ENCODE assay signal across 8 mouse cellular contexts in the genomic region with DNA sequence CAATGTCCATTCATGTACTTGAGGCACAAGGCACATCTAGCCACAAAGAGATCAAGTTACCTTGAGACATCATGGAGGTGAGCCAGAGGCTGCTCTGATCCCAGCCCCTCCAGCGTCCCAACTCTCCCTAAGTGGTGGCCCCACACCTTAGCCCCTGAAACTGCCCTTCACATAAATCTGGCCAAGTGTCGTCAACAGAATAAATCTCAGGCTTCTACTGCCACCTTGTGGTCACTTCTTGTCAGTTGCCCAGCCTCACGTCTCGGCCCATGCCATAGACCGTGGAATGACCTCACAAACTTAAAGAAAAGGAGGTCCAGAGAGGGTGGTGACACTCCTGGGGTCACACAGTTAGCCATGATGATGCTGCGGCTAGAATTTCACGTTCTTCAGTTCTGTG.
A peak's percentile ranks its signal among the peaks of the same experiment; 100 is the strongest.
DNase-seq lines count a peak whose midpoint lies in the region; ATAC-seq and TF ChIP-seq lines count a peak whose summit lies in the region.

No protein-coding gene starts in this region.

- no peak for TF ChIP-seq POLR2A in limb, embryonic 14.5 days (IDR thresholded peaks at IDR 0.05; ENCODE audit: borderline replicate concordance, extremely low read depth, insufficient read depth, insufficient read length)
- TF ChIP-seq POLR2A in testis, adult 2 months (IDR thresholded peaks at IDR 0.05; ENCODE audit: control insufficient read depth, low read depth, low read length) = no peak

- H3K4me1 ChIP-seq in kidney, embryonic 15.5 days = 0 out of 2 replicates have a peak, but pooled peaks cover 2% of the 10 kb centered on the region
- no peaks in the 10 kb centered on the region for H3K4me1 ChIP-seq in limb, embryonic 14.5 days (ENCODE audit: control insufficient read depth, insufficient read depth, low read length)
- peaks cover 3% of the 10 kb centered on the region for H3K4me1 ChIP-seq in testis, adult 2 months (ENCODE audit: control insufficient read depth, insufficient read depth, low read length)

- WGBS in kidney, embryonic 15.5 days = 9% methylated on average over 7 of the region's 7 CpGs
- WGBS in limb, embryonic 14.5 days = 6% methylated on average over 7 of the region's 7 CpGs

- H3K9me3 ChIP-seq in kidney, embryonic 15.5 days (replicated peaks) = no peaks in the 10 kb centered on the region
- no peaks in the 10 kb centered on the region for H3K9me3 ChIP-seq in limb, embryonic 14.5 days (ENCODE audit: control insufficient read depth, low read length)

- no peak overlapping the region for H3K4me2 ChIP-seq in kidney, embryonic 15.5 days
- H3K4me2 ChIP-seq in limb, embryonic 14.5 days (replicated peaks; ENCODE audit: low read depth, low read length, severe bottlenecking) = no peak overlapping the region

- ATAC-seq in kidney, embryonic 15.5 days (replicated peaks; ENCODE audit: low FRiP score) = peak; percentile 49; the same call in 1 of the 2 replicates
- peak; percentile 75 for ATAC-seq in limb, embryonic 14.5 days (ENCODE audit: low FRiP score, low read depth)

- H3K4me3 ChIP-seq in kidney, embryonic 15.5 days (replicated peaks) = no peak overlapping the region
- H3K4me3 ChIP-seq in limb, embryonic 14.5 days (replicated peaks; ENCODE audit: low read length) = no peak overlapping the region
- H3K4me3 ChIP-seq in testis, adult 2 months (ENCODE audit: control insufficient read depth, low read depth, low read length) = no peak overlapping the region

- DNase-seq in 3T3-L1 (ENCODE audit: low read depth, low spot score) = peak; percentile 87
- DNase-seq in adrenal gland, adult 2 months = peak; percentile 45
- peak; percentile 69 for DNase-seq in embryo, embryonic 11.5 days (ENCODE audit: low read depth, low spot score)
- DNase-seq in heart, adult 8-10 months (ENCODE audit: low spot score) = peak; percentile 68
- peak; percentile 82 for DNase-seq in limb, embryonic 14.5 days (ENCODE audit: low spot score)
- DNase-seq in naive thymus-derived CD4-positive, alpha-beta T cell, adult 2 months (ENCODE audit: low read depth) = peak; percentile 78

- no peaks in the 10 kb centered on the region for H3K27me3 ChIP-seq in kidney, embryonic 15.5 days
- H3K27me3 ChIP-seq in limb, embryonic 14.5 days (ENCODE audit: control insufficient read depth, insufficient read depth, low read length) = no peaks in the 10 kb centered on the region
- H3K27me3 ChIP-seq in testis, adult 2 months (ENCODE audit: control insufficient read depth, insufficient read depth, low read length) = no peaks in the 10 kb centered on the region

- no peak overlapping the region for H3K27ac ChIP-seq in kidney, embryonic 15.5 days
- H3K27ac ChIP-seq in limb, embryonic 14.5 days (replicated peaks; ENCODE audit: low read depth, low read length) = no peak overlapping the region
- no peak overlapping the region for H3K27ac ChIP-seq in testis, adult 2 months (ENCODE audit: control insufficient read depth, insufficient read depth, low read depth, low read length)

- peak; percentile 86; the same call in 1 of the 2 replicates for TF ChIP-seq CTCF in testis, adult 2 months (IDR thresholded peaks at IDR 0.05; ENCODE audit: control insufficient read depth, insufficient read depth, insufficient replicate concordance, low read depth, low read length)

- no peak overlapping the region for H3K9ac ChIP-seq in kidney, embryonic 15.5 days
- H3K9ac ChIP-seq in limb, embryonic 14.5 days (ENCODE audit: low read depth, low read length, severe bottlenecking) = no peak overlapping the region

- H3K36me3 ChIP-seq in kidney, embryonic 15.5 days = no peaks in the 10 kb centered on the region
- H3K36me3 ChIP-seq in limb, embryonic 14.5 days (ENCODE audit: control insufficient read depth, insufficient read depth, low read length) = no peaks in the 10 kb centered on the region
- H3K36me3 ChIP-seq in testis, adult 2 months (ENCODE audit: control insufficient read depth, insufficient read depth, low read length) = no peaks in the 10 kb centered on the region
